8 mouse cellular contexts compared by ENCODE assay signal in the genomic region with DNA sequence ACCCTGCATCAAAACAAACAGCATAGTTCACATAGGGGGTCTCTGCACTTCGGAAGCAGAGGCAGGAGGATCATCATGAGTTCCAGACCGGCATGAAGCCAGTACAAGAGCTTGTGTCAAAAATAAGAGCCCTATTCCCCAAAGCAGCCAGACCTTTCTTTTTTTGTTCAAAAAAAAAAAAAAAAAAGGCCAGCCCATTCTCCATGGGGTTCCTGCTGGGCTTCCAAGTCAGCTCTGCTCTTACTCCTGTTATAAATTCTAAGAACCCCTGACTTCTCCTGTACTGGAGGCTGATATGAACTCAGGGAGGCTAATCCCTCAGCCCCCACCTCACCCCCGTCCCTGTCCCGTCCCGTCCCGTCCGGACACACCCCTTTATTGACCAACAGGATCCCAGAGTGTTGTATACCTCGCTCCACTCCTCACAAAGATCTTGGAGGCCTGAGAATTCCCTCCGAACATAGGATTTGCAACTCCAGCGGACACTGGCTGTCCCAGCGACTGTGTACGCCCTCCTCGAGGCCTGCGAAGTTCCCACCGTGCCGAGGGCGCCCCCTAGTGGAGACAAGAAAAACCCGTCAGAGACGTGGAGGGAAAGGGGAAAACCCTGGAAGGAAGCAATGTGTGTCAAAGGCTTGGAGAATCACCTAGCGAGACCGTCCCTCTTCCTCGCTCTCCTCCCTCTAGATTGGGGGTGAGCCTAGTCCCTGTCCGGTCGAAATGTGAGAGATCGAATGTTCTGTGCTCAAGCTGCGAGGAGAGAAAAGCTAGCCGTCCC. TPM values are rescaled to one million over a fixed set of nuclear protein-coding genes. Genes with fewer than 3 reads are reported as not detected.
A peak's percentile ranks its signal among the peaks of the same experiment; 100 is the strongest.
DNase-seq lines count a peak whose midpoint lies in the region; ATAC-seq lines count a peak whose summit lies in the region.

No protein-coding gene starts in this region.

- H3K4me2 ChIP-seq in hindbrain, embryonic 15.5 days = peak overlapping the region; percentile 47

- H3K27ac ChIP-seq in hindbrain, embryonic 15.5 days (replicated peaks) = peak overlapping the region; percentile 65

- H3K36me3 ChIP-seq in hindbrain, embryonic 15.5 days = no peaks in the 10 kb centered on the region

- intact Hi-C loops in left cerebral cortex, postnatal 25 days (cut with DNase I) = no loop called here

- H3K9ac ChIP-seq in hindbrain, embryonic 15.5 days = no peak overlapping the region

- peak overlapping the region; percentile 20 for H3K4me3 ChIP-seq in hindbrain, embryonic 15.5 days

- peak; percentile 90 for DNase-seq in WW6 (ENCODE audit: low read depth, low spot score)
- peak; percentile 70 to 84 for DNase-seq in cerebellum, postnatal 14 days
- peak; percentile 58 to 62 for DNase-seq in frontal cortex, postnatal 36 days (ENCODE audit: low spot score in 2 of 2)
- DNase-seq in left cerebral cortex, postnatal 25 days (ENCODE audit: low spot score in 2 of 2) = peak; percentile 48 to 66
- peak; percentile 90 for DNase-seq in mesoderm, embryonic 11.5 days (ENCODE audit: low read depth, low spot score)
- peak; percentile 75 for DNase-seq in right cerebral cortex, postnatal 14 days
- peak; percentile 77 to 83 for DNase-seq in urinary bladder, postnatal 36 days (ENCODE audit: low spot score in 2 of 2)

- no peaks in the 10 kb centered on the region for H3K9me3 ChIP-seq in hindbrain, embryonic 15.5 days

- ATAC-seq in hindbrain, embryonic 15.5 days (ENCODE audit: low FRiP score, low read depth) = 0 out of 2 replicates have a peak, but pooled peaks have one; percentile 16

- peaks cover 31% of the 10 kb centered on the region for H3K4me1 ChIP-seq in hindbrain, embryonic 15.5 days (replicated peaks)

- 6% methylated on average over 26 of the region's 27 CpGs for WGBS in hindbrain, embryonic 15.5 days

- no peaks in the 10 kb centered on the region for H3K27me3 ChIP-seq in hindbrain, embryonic 15.5 days

RNA-seq across cellular contexts. Expression of a gene that starts 0.7 kb away (rescaled TPM):
- polyA plus RNA-seq in hindbrain, embryonic 15.5 days (2015; fragmentation: Nextera tagmentation; extraction: Ambion mirVana) = 3.1 and 3.4 TPM in 2 replicates
- 1 to 10 TPM; 3.8 to 6.0 TPM for total RNA-seq in left cerebral cortex, postnatal 25 days (2021)

RNA-seq across cellular contexts. Expression of a gene that starts 22.3 kb away (rescaled TPM):
- polyA plus RNA-seq in hindbrain, embryonic 15.5 days (2015; fragmentation: Nextera tagmentation; extraction: Ambion mirVana) = 66.6 and 69.9 TPM in 2 replicates
- 10 to 100 TPM; 46.6 to 55.7 TPM for total RNA-seq in left cerebral cortex, postnatal 25 days (2021)

RNA-seq across cellular contexts. Expression of a gene that starts 25.7 kb away (rescaled TPM):
- polyA plus RNA-seq in hindbrain, embryonic 15.5 days (2015; fragmentation: Nextera tagmentation; extraction: Ambion mirVana) = 7.9 and 9.8 TPM in 2 replicates
- total RNA-seq in left cerebral cortex, postnatal 25 days (2021) = 10 to 100 TPM in 1 of 2 experiments, 1 to 10 TPM in 1; 9.3 to 11.3 TPM

Comparison
In these comparisons a context has a peak if more than half of its experiments do, and no peak if none do; other contexts are left out.
1. Peak in every context shown above with its lines: DNase-seq, ATAC-seq, H3K4me3 ChIP-seq and H3K27ac ChIP-seq.